Mouse (Mus musculus): Measurements from ENCODE around the gene Taf4. TPM values are rescaled to one million over a fixed set of nuclear protein-coding genes. Genes with fewer than 3 reads are reported as not detected.

The Taf4 gene
- polyA plus RNA-seq, 1 experiment = 11.0 TPM

DNA sequence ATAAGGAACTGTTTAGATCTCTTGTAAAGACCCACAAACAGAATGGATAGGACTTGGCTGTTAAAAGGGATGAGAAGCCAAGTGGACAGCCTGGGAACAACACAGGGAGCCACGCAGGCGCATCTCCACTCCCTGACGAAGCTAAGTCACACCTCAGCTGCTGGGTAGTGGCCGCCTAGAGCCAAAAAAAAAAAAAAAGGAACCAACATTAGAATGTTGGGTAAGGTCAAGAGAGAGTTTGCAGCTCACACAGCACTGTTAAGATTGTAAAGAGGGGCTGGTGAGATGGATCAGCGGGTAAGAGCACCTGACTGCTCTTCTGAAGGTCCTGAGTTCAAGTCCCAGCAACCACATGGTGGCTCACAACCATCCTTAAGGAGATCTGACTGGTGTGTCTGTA, 27.6 kb downstream of the Taf4 start:
- H3K4me3 ChIP-seq (ENCODE audit: insufficient read depth, low read length) = no peak overlapping the region
- TF ChIP-seq CTCF (IDR thresholded peaks at IDR 0.05; ENCODE audit: extremely low read depth, insufficient read depth, low read length) (no peak), POLR2A (IDR thresholded peaks at IDR 0.05; ENCODE audit: extremely low read depth, insufficient read depth, low read length) (no peak)
- H3K4me1 ChIP-seq (ENCODE audit: control insufficient read depth, insufficient read depth, low read length) = 0 out of 2 replicates have a peak, but pooled peaks cover 6% of the 10 kb centered on the region
- H3K27ac ChIP-seq (ENCODE audit: insufficient read depth, low read length) = no peak overlapping the region

DNA sequence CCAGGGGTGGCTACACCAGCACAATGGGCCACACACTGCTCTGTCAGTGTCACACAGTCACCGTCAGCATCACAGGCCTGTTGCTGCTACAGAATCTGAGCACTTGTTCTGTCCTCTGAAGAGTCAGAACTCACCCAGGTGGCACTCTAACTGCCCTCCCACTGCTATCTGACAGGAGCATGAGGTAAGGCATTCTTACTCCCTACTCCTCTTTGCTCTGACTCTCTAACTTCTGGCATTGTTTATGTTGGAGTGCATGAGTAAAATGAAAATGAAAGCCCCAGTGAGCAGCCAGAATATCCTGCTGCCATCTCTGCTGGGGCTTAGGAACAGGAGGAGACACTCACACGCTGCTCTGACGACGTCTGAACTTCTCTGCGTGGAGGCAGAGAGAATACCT, 28.8 kb downstream of the Taf4 start:
- TF ChIP-seq CTCF (IDR thresholded peaks at IDR 0.05; ENCODE audit: extremely low read depth, insufficient read depth, low read length) (no peak), POLR2A (IDR thresholded peaks at IDR 0.05; ENCODE audit: extremely low read depth, insufficient read depth, low read length) (no peak)
- no peak overlapping the region for H3K27ac ChIP-seq (ENCODE audit: insufficient read depth, low read length)
- no peak overlapping the region for H3K4me3 ChIP-seq (ENCODE audit: insufficient read depth, low read length)

DNA sequence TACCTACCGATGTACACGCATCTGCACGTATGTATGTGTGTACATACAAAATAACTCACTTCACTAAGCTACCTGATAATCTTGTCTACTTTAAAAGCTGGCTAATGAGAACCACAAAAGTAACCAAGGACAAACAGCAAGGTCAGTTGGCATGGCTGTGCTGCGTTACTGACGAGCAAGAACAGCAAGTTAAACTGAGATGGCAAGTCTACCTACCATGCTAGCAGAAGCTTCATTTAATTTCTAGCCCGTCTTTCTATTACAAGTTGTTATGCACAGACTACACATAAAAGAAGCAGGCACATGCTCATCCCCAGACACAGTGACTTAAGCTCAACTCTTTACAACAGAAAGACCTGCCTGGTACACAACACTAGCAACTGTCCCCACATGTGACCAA, 29.9 kb downstream of the Taf4 start:
- Histone ChIP-seq H3K4me1 (ENCODE audit: control insufficient read depth, insufficient read depth, low read length) (0 out of 2 replicates have a peak, but pooled peaks cover 6% of the 10 kb centered on the region), H3K27ac (ENCODE audit: insufficient read depth, low read length) (no peak overlapping the region), H3K4me3 (ENCODE audit: insufficient read depth, low read length) (no peak overlapping the region)
- TF ChIP-seq CTCF (IDR thresholded peaks at IDR 0.05; ENCODE audit: extremely low read depth, insufficient read depth, low read length) (no peak), POLR2A (IDR thresholded peaks at IDR 0.05; ENCODE audit: extremely low read depth, insufficient read depth, low read length) (no peak)

More for the DNA sequence above, 28.8 kb downstream of the Taf4 start:
- 0 out of 2 replicates have a peak, but pooled peaks cover 6% of the 10 kb centered on the region for H3K4me1 ChIP-seq (ENCODE audit: control insufficient read depth, insufficient read depth, low read length)

DNA sequence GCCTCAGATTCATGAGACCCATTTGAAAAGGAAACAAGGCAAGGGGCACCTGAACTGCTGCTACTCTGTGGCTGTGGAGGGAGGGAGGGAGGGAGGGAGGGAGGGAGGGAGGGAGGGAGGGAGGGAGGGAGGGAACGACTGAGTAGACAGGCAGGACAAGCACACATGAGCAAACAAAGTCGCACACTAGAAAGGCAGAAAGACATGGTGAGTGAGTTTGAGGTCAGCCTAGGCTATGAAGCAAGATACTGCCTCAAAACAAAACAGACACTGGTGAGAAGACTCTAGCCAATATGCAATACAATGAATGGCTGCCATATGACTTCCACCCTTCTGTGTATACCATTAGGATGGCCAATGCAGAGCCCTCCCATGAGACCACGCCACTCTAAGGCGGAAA, 31.4 kb downstream of the Taf4 start:
- Histone ChIP-seq H3K27ac (ENCODE audit: insufficient read depth, low read length) (no peak overlapping the region), H3K4me1 (ENCODE audit: control insufficient read depth, insufficient read depth, low read length) (peaks cover 8% of the 10 kb centered on the region), H3K4me3 (ENCODE audit: insufficient read depth, low read length) (no peak overlapping the region)
- TF ChIP-seq POLR2A (IDR thresholded peaks at IDR 0.05; ENCODE audit: extremely low read depth, insufficient read depth, low read length) = no peak
- TF ChIP-seq CTCF (IDR thresholded peaks at IDR 0.05; ENCODE audit: extremely low read depth, insufficient read depth, low read length) = no peak

DNA sequence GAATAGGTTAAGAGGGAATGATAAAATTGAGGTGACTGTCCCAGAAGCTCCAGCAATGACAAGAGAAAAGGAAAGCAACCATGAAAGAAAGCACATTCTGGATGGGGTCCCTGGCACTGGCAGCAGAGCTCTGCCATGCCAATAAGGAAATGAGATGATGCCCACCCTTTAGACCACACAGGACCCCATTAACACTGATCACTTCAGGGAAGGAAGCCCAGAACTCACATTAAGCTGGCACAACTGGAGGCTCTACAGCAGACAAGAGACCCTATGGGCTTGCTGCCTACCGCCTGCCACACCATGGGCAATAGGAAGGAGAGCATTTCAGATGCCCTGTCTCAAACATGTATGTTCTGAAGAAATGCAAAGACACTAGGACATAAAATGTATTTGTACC, 34.8 kb downstream of the Taf4 start:
- no peak for TF ChIP-seq POLR2A (IDR thresholded peaks at IDR 0.05; ENCODE audit: extremely low read depth, insufficient read depth, low read length)
- TF ChIP-seq CTCF (IDR thresholded peaks at IDR 0.05; ENCODE audit: extremely low read depth, insufficient read depth, low read length) = no peak
- Histone ChIP-seq H3K4me1 (ENCODE audit: control insufficient read depth, insufficient read depth, low read length) (peaks cover 5% of the 10 kb centered on the region), H3K27ac (ENCODE audit: insufficient read depth, low read length) (no peak overlapping the region), H3K4me3 (ENCODE audit: insufficient read depth, low read length) (no peak overlapping the region)

DNA sequence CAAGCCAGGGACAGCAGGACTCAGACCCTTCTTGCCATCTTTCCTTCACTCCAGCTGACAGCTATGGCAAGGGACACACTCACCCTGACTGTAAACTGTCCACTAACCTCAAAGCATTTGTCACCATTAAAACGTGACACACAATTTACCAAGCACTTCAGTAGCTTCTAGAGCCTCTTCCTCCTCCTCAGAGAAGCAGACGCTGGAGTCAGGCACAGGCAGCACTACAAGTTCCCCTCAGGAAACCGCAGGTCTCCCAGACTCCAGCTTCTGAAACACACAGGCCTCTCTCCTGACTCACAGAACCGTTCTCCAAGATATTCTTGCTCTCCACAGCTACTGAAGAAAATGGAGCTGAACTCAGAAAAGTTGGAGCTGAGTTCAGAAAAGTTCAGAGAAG, 39.4 kb downstream of the Taf4 start:
- TF ChIP-seq POLR2A (IDR thresholded peaks at IDR 0.05; ENCODE audit: extremely low read depth, insufficient read depth, low read length) (no peak), CTCF (IDR thresholded peaks at IDR 0.05; ENCODE audit: extremely low read depth, insufficient read depth, low read length) (no peak)
- no peak overlapping the region for H3K27ac ChIP-seq (ENCODE audit: insufficient read depth, low read length)
- no peak overlapping the region for H3K4me3 ChIP-seq (ENCODE audit: insufficient read depth, low read length)
- peaks cover 5% of the 10 kb centered on the region for H3K4me1 ChIP-seq (ENCODE audit: control insufficient read depth, insufficient read depth, low read length)

DNA sequence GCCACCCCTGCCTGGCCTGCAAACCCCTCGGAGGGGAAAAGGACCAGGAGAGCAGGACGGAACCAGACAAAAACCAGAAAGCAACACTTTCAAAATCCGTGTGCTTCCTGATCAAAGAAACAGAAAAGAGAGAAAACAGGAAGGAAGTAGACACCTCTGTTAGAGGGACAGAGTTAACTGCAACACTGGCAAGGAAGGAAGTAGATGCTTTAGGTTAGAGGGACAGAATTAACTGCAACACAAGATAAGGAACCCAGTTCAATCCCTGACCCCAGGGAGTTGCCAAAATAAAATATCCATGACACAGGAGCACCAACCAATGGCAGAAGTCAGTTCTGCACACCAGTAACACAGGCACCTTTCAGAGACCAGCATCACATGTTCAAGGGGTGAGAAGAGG, 42.3 kb downstream of the Taf4 start:
- H3K4me3 ChIP-seq (ENCODE audit: insufficient read depth, low read length) = no peak overlapping the region
- no peak overlapping the region for H3K27ac ChIP-seq (ENCODE audit: insufficient read depth, low read length)
- TF ChIP-seq POLR2A (IDR thresholded peaks at IDR 0.05; ENCODE audit: extremely low read depth, insufficient read depth, low read length) (no peak), CTCF (IDR thresholded peaks at IDR 0.05; ENCODE audit: extremely low read depth, insufficient read depth, low read length) (no peak)
- no peaks in the 10 kb centered on the region; the same call in 1 of the 2 replicates for H3K4me1 ChIP-seq (ENCODE audit: control insufficient read depth, insufficient read depth, low read length)

DNA sequence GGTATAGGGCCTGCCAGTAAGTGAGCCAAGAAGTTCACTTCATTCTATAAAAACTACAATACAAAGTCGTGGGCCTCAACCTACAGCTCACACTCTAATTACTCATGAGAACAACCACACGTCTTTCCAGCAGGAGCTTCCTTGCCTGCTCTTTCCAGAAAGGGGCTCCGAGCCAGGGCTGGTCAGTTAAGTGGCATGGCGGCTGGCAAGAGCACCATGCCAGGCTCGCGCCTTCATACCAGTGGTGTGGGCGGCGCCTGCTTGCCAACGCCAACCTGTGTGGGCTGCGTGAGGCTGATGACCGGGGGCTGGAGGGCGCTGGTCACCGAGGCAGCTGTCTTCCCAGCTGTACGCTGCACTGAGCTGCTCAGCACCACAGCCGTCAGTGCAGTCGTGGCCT, 44.7 kb downstream of the Taf4 start:
- Histone ChIP-seq H3K4me1 (ENCODE audit: control insufficient read depth, insufficient read depth, low read length) (no peaks in the 10 kb centered on the region; the same call in 1 of the 2 replicates), H3K27ac (ENCODE audit: insufficient read depth, low read length) (no peak overlapping the region), H3K4me3 (ENCODE audit: insufficient read depth, low read length) (no peak overlapping the region)
- no peak for TF ChIP-seq CTCF (IDR thresholded peaks at IDR 0.05; ENCODE audit: extremely low read depth, insufficient read depth, low read length)
- TF ChIP-seq POLR2A (IDR thresholded peaks at IDR 0.05; ENCODE audit: extremely low read depth, insufficient read depth, low read length) = no peak

DNA sequence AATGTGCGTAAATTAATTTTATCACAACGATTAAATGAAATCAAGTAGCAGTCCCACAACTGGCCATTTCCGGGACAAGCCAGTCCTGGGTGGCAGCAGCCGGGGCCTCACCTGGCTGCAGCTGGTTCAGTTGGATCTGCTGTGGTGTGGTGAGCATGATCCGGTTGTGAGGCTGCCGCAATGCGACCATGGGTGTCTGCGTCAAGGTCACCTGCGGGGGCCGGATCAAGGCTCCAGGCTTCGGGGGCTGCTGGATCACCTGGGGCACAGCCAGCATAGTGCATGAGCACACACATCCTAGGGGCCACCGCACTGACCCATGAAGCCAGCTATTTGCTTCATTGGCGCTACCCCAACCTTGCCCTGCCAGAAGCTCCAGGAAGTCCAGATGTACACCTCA, 47.3 kb downstream of the Taf4 start:
- Histone ChIP-seq H3K27ac (ENCODE audit: insufficient read depth, low read length) (no peak overlapping the region), H3K4me3 (ENCODE audit: insufficient read depth, low read length) (no peak overlapping the region), H3K4me1 (ENCODE audit: control insufficient read depth, insufficient read depth, low read length) (no peaks in the 10 kb centered on the region; the same call in 1 of the 2 replicates)
- TF ChIP-seq POLR2A (IDR thresholded peaks at IDR 0.05; ENCODE audit: extremely low read depth, insufficient read depth, low read length) = no peak
- TF ChIP-seq CTCF (IDR thresholded peaks at IDR 0.05; ENCODE audit: extremely low read depth, insufficient read depth, low read length) = no peak

DNA sequence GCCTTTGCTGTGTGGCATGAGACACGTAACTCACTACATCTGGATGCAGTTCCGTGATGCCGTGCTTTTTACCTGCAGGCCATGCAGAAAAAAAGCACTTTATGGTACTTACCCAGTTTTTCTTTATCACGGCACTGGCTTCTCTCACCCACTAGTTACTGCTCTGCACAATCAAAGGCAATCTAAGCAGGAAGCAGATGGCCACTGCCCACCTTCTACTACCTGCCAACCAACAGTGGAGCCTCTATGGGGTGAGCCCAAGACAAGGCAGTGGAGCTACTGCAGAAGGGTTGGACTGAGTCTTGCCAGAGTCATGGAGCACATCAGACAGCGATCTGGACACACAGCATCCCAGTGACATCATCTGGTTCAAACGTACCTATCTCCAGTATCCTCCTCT, 52.4 kb downstream of the Taf4 start:
- Histone ChIP-seq H3K4me3 (ENCODE audit: insufficient read depth, low read length) (no peak overlapping the region), H3K27ac (ENCODE audit: insufficient read depth, low read length) (no peak overlapping the region), H3K4me1 (ENCODE audit: control insufficient read depth, insufficient read depth, low read length) (no peaks in the 10 kb centered on the region)
- TF ChIP-seq CTCF (IDR thresholded peaks at IDR 0.05; ENCODE audit: extremely low read depth, insufficient read depth, low read length) (no peak), POLR2A (IDR thresholded peaks at IDR 0.05; ENCODE audit: extremely low read depth, insufficient read depth, low read length) (no peak)
